Mouse (Mus musculus) E14TG2a.4 (cell line): ENCODE measurements around the gene Icmt.

Source experiments
- CTCF ChIP-seq: conservative IDR thresholded peaks from 2 replicates; pipeline ENCODE4 v1.5.1; 2014; ENCODE audit warnings: low read length
- NANOG ChIP-seq: IDR thresholded peaks from 2 replicates; pipeline ENCODE4 v1.6.1; 2014; ENCODE audit warnings: borderline replicate concordance, low read length, mixed read lengths

DNA sequence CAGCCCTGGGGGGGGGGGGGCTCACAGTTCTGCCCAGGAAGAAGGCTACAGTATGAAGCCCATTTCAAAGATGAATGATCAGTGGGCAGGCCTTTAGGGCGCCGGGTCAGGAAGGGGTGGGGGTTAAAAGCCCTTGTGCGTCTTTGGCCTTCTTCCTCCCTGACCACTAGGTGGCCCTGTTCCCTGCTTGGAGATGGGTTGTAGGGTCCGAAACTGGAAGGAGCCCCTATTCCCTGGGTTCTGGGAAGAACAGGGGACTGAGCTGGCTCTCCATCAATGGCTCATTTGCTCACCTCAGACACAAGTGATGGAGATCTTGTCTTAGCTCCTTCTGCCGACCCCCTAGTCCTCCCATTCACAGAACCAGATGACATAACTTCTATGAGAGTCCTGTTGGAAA is 46.3 kb downstream of the Icmt start:
- TF ChIP-seq CTCF (peak; percentile 84), NANOG (no peak)
